Mouse (Mus musculus) kidney, postnatal 0 days (tissue): ENCODE measurements around the gene Stim1. TPM values are rescaled to one million over a fixed set of nuclear protein-coding genes. Genes with fewer than 3 reads are reported as not detected.
A peak's percentile ranks its signal among the peaks of the same experiment; 100 is the strongest.
"Not testable (repeated sequence)": the region's sequence is repeated elsewhere in the genome, so short reads cannot be mapped to it uniquely, and the experiment has no call there.

ENCODE experiments used
- ATAC-seq: fragments of 200-750 bp; cut with Nextera tagmentation; replicated peaks from 2 replicates; pipeline ENCODE4 v1.8.0; 2017; ENCODE audit warnings: low read depth, moderate number of reproducible peaks, moderate TSS enrichment, moderate library complexity; ENCODE audit not compliant: low FRiP score
- DNase-seq: peaks from one replicate; pipeline ENCODE4 v3.0.0-alpha.2; 2016; ENCODE audit warnings: low spot score
- H3K27ac ChIP-seq: fragments of 300-500 bp; sonication (generic); 2 replicates; pipeline ENCODE4 v1.5.1; 2014; ENCODE audit warnings: mild to moderate bottlenecking
- H3K27me3 ChIP-seq: fragments of 300-500 bp; sonication (generic); 2 replicates; pipeline ENCODE4 v1.6.1; 2014; ENCODE audit warnings: low read length, mixed read lengths; ENCODE audit not compliant: insufficient read depth
- H3K36me3 ChIP-seq: fragments of 300-500 bp; sonication (generic); 2 replicates; pipeline ENCODE4 v1.6.1; 2014; ENCODE audit warnings: low read length, mixed read lengths; ENCODE audit not compliant: insufficient read depth
- H3K4me1 ChIP-seq: fragments of 300-500 bp; sonication (generic); replicated peaks from 2 replicates; pipeline ENCODE4 v1.6.1; 2014; ENCODE audit warnings: antibody characterized with exemption, low read length, mixed read lengths; ENCODE audit not compliant: insufficient read depth
- H3K4me2 ChIP-seq: fragments of 300-500 bp; sonication (generic); 2 replicates; pipeline ENCODE4 v1.6.1; 2014; ENCODE audit warnings: mild to moderate bottlenecking, low read length, moderate library complexity, mixed read lengths
- H3K4me3 ChIP-seq: fragments of 300-500 bp; sonication (generic); replicated peaks from 2 replicates; pipeline ENCODE4 v1.5.1; 2014; ENCODE audit warnings: low read depth, low read length
- H3K9ac ChIP-seq: fragments of 300-500 bp; sonication (generic); 2 replicates; pipeline ENCODE4 v1.6.1; 2014; ENCODE audit warnings: low read depth, low read length
- H3K9me3 ChIP-seq: fragments of 300-500 bp; sonication (generic); replicated peaks from 2 replicates; pipeline ENCODE4 v1.6.1; 2016; ENCODE audit warnings: low read length, inconsistent platforms, mixed read lengths
- CTCF ChIP-seq: IDR thresholded peaks from 2 replicates; pipeline ENCODE4 v1.5.1; 2016; ENCODE audit warnings: antibody characterized with exemption, low read depth, mild to moderate bottlenecking, moderate library complexity
- WGBS: fragments of 180-500 bp; shearing (Covaris S2); extraction: QIAGEN DNeasy Blood & Tissue Kit; methylation state at CpG from one replicate; pipeline ENCODE4 v1.1.7; 2014; 5-methylcytosine and 5-hydroxymethylcytosine counted together
- polyA plus RNA-seq: library from polyadenylated mRNA; unstranded; fragments of >200 nt; fragmentation: Nextera tagmentation; extraction: Ambion mirVana; gene quantifications from 2 replicates; pipeline ENCODE4 v1.2.1, GENCODE M21; 2015

Gene Stim1
- polyA plus RNA-seq, 1 experiment from 2014 or later, result 9.7 TPM

- WGBS, result 91% methylated on average over 2 of the region's 2 CpGs
- Histone ChIP-seq H3K36me3 (no peaks in the 10 kb centered on the region), H3K9ac (no peak overlapping the region), H3K9me3 (no peaks in the 10 kb centered on the region), H3K4me2 (no peak overlapping the region), H3K27ac (no peak overlapping the region), H3K4me3 (no peak overlapping the region), H3K27me3 (no peaks in the 10 kb centered on the region), H3K4me1 (no peaks in the 10 kb centered on the region)
- DNase-seq (no peak), ATAC-seq (no peak)
- TF ChIP-seq CTCF, result no peak
Measured at GRCm38 (mm10) chr7:102263020-102263419, 4.6 kb upstream of the Stim1 start.

- 95% methylated on average over 10 of the region's 10 CpGs for WGBS
- H3K36me3 ChIP-seq, result not testable (repeated sequence)
Measured at GRCm38 (mm10) chr7:102266021-102266400, 1.6 kb upstream of the Stim1 start.

GRCm38 (mm10) chr7:102266401-102267042 is 1.1 kb upstream of the Stim1 start:
- TF ChIP-seq CTCF, result no peak
- no peak overlapping the region for H3K27ac ChIP-seq

More at GRCm38 (mm10) chr7:102266021-102266400, 1.6 kb upstream of the Stim1 start:
- not testable (repeated sequence) for H3K9me3 ChIP-seq, H3K27ac ChIP-seq, H3K4me2 ChIP-seq, DNase-seq, H3K4me3 ChIP-seq, H3K4me1 ChIP-seq, H3K9ac ChIP-seq, ATAC-seq, H3K27me3 ChIP-seq

GRCm38 (mm10) chr7:102267113-102267579 is 460 bp upstream of the Stim1 start:
- TF ChIP-seq CTCF, result peak; percentile 92
- under 1% methylated on average over 33 of the region's 34 CpGs for WGBS

More at GRCm38 (mm10) chr7:102266401-102267042, 1.1 kb upstream of the Stim1 start:
- H3K9ac ChIP-seq, result no peak overlapping the region
- H3K9me3 ChIP-seq, result no peaks in the 10 kb centered on the region
- WGBS, result 54% methylated on average over 14 of the region's 14 CpGs
- no peaks in the 10 kb centered on the region for H3K36me3 ChIP-seq
- H3K4me1 ChIP-seq, result no peaks in the 10 kb centered on the region
- DNase-seq (no peak), ATAC-seq (peak; percentile 16; the same call in 1 of the 2 replicates)
- no peak overlapping the region; the same call in 1 of the 2 replicates for H3K4me3 ChIP-seq
- no peaks in the 10 kb centered on the region for H3K27me3 ChIP-seq
- H3K4me2 ChIP-seq, result 0 out of 2 replicates have a peak overlapping the region, but pooled peaks have one; percentile 97

GRCm38 (mm10) chr7:102268395-102268748 is 766 bp downstream of the Stim1 start:
- H3K27ac ChIP-seq, result no peak overlapping the region
- no peak for TF ChIP-seq CTCF

More at GRCm38 (mm10) chr7:102267113-102267579, 460 bp upstream of the Stim1 start:
- Histone ChIP-seq H3K36me3 (no peaks in the 10 kb centered on the region), H3K4me3 (peak overlapping the region; percentile 85), H3K9ac (peak overlapping the region; percentile 70), H3K4me1 (no peaks in the 10 kb centered on the region), H3K4me2 (peak overlapping the region; percentile 97), H3K27me3 (no peaks in the 10 kb centered on the region), H3K9me3 (no peaks in the 10 kb centered on the region), H3K27ac (peak overlapping the region; percentile 47; the same call in 1 of the 2 replicates)
- ATAC-seq, result peak; percentile 87
- peak; percentile 97 for DNase-seq

GRCm38 (mm10) chr7:102272422-102272948 is 4.9 kb downstream of the Stim1 start:
- Histone ChIP-seq H3K9me3 (no peaks in the 10 kb centered on the region), H3K27ac (no peak overlapping the region), H3K4me1 (no peaks in the 10 kb centered on the region), H3K4me2 (no peak overlapping the region), H3K9ac (no peak overlapping the region), H3K27me3 (no peaks in the 10 kb centered on the region), H3K4me3 (no peak overlapping the region), H3K36me3 (no peaks in the 10 kb centered on the region)
- no peak for TF ChIP-seq CTCF
- 86% methylated on average over 3 of the region's 3 CpGs for WGBS
- ATAC-seq (no peak), DNase-seq (no peak)

More at GRCm38 (mm10) chr7:102268395-102268748, 766 bp downstream of the Stim1 start:
- Histone ChIP-seq H3K27me3 (no peaks in the 10 kb centered on the region), H3K9me3 (no peaks in the 10 kb centered on the region), H3K36me3 (no peaks in the 10 kb centered on the region), H3K9ac (peak overlapping the region; percentile 70), H3K4me1 (no peaks in the 10 kb centered on the region), H3K4me2 (peak overlapping the region; percentile 97), H3K4me3 (peak overlapping the region; percentile 85)
- DNase-seq (no peak), ATAC-seq (no peak)
- WGBS, result 12% methylated on average over 12 of the region's 12 CpGs
